Mouse (Mus musculus) cerebellum, adult 9-11 months (tissue): Measurements from ENCODE around the gene Arfgef2.

Source experiments
- DNase-seq: peaks from one replicate; pipeline ENCODE4 v3.0.0; 2022

Gene Arfgef2

DNA sequence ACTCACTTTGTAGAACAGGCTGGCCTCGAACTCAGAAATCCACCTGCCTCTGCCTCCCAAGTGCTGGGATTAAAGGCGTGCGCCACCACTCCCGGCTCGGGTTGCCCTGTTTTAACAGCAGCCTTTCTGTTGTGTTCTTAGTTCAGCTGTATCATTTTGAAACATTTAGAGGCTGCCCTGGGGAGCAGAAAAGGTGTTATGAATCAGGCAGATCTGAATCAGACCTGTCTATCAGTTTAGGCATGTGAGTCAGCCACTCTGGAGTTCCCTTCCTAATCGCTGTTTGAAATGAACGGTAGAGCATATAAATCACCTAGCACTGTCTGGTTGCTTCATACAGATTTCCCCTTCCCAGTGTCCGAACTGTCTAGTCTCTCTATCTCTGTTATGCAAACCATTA, 105.1 kb downstream of the Arfgef2 start:
- no peak for DNase-seq

GRCm38 (mm10) chr2:166923971-166924370, 118.6 kb downstream of the Arfgef2 start:
- DNase-seq, result no peak

DNA sequence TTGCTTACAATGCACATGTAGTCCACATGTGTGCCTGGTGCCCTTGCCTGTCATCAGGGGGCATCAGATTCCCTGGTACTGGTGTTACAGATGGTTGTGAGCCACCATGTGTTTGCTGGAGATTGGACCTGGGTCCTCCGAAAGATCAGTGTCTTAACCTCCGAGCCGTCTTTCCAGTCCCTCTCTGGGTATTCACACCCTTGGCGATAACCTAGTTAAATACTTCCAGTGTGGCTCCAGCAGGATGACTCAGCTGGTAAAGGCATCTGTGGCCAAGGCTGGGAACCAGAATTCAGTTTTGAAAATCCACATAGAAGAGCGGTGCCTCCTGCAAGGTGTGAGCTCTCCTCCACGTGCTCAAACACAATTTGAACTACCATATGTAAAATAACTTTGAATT, 128.6 kb downstream of the Arfgef2 start:
- no peak for DNase-seq

- DNase-seq, result no peak
These were observed 129.0 kb downstream of the Arfgef2 start for GRCm38 (mm10) chr2:166934416-166934815.

DNA sequence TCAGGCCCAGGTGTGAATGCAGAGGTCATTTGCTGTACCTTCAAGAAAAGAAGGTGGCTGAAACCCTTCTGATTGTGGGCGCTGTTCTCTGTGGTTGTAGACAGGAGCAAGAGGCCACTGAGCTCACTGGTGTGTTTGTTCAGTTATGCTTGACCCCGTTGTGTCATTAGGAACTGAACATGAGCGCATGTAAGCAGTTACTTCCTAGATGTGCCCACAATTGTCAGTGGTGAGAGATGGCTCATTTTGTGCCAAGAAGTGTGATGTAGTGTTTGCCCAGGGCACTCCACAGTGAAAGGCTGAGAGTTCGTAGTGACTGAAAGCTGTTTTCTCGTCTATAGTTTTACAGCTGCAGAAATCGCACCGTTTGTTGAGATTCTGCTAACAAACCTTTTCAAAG, 130.2 kb downstream of the Arfgef2 start:
- DNase-seq, result no peak

GRCm38 (mm10) chr2:166936166-166936565, 130.8 kb downstream of the Arfgef2 start:
- DNase-seq, result peak; percentile 33

- no peak for DNase-seq
These were observed 137.8 kb downstream of the Arfgef2 start for GRCm38 (mm10) chr2:166943146-166943545.

- no peak for DNase-seq
These were observed 139.0 kb downstream of the Arfgef2 start for GRCm38 (mm10) chr2:166944346-166944745.

DNA sequence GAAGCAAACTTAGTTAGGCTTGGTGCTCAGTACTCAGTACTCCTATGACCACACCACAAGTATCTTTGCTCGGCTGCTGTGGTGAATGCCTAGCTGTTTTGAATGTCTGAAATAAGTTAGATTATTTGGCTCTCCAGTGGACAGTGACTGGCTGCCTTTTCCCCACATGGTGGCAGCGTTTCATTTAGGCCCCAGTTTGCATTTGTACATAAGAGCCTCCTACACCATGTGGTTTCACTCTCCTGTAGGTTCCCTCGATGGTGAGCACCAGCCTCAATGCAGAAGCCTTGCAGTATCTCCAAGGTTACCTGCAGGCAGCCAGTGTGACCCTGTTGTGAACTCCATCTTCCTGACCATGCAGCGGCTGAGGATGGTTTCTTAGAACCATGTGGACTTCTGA, 140.1 kb downstream of the Arfgef2 start:
- DNase-seq, result no peak
